Mouse (Mus musculus) limb, embryonic 10.5 days (tissue): ENCODE results near the gene Chd2. TPM values are rescaled to one million over a fixed set of nuclear protein-coding genes. Genes with fewer than 3 reads are reported as not detected.

Experiments
- polyA plus RNA-seq: library from polyadenylated mRNA; unstranded; fragments of >200 nt; fragmentation: Nextera tagmentation; extraction: Ambion mirVana; gene quantifications from 2 replicates; pipeline ENCODE4 v1.2.1, GENCODE M21; 2016

Chd2 gene
- polyA plus RNA-seq, 1 experiment from 2014 or later: 53.2 TPM

Other genes starting within 250 kb of the Chd2 start
- gene Rgma, start 166.3 kb downstream of the Chd2 start, polyA plus RNA-seq: 20.1 and 26.8 TPM in 2 replicates
- gene Fam174b, start 198.5 kb upstream of the Chd2 start, polyA plus RNA-seq: 12.8 and 20.0 TPM in 2 replicates